Mouse (Mus musculus) olfactory bulb, adult 2 months (tissue): ENCODE data around the gene Hist1h4c.

Experiments
- CTCF ChIP-seq: fragments of 200-500 bp; IDR thresholded peaks from 2 replicates; pipeline ENCODE4 v1.5.1; 2012; ENCODE audit warnings: low read depth, mild to moderate bottlenecking, low read length, moderate library complexity; ENCODE audit not compliant: insufficient read depth
- POLR2A ChIP-seq: fragments of 200-500 bp; IDR thresholded peaks from 2 replicates; pipeline ENCODE4 v1.6.1; 2012; ENCODE audit warnings: mild to moderate bottlenecking, low read depth, low read length, moderate library complexity; ENCODE audit not compliant: insufficient read depth

- no peak for TF ChIP-seq CTCF
- no peak for TF ChIP-seq POLR2A
Measured at GRCm38 (mm10) chr13:23695514-23695913, 2.7 kb downstream of the Hist1h4c start, which contains the start of gene Hist1h1t.
